Mouse (Mus musculus): ENCODE measurements around the gene Slc45a3. TPM values are rescaled to one million over a fixed set of nuclear protein-coding genes. Genes with fewer than 3 reads are reported as not detected.

The Slc45a3 gene
- total and polyA plus RNA-seq, 2 experiments from 2014 or later = 2.8 to 9.5 TPM

DNA sequence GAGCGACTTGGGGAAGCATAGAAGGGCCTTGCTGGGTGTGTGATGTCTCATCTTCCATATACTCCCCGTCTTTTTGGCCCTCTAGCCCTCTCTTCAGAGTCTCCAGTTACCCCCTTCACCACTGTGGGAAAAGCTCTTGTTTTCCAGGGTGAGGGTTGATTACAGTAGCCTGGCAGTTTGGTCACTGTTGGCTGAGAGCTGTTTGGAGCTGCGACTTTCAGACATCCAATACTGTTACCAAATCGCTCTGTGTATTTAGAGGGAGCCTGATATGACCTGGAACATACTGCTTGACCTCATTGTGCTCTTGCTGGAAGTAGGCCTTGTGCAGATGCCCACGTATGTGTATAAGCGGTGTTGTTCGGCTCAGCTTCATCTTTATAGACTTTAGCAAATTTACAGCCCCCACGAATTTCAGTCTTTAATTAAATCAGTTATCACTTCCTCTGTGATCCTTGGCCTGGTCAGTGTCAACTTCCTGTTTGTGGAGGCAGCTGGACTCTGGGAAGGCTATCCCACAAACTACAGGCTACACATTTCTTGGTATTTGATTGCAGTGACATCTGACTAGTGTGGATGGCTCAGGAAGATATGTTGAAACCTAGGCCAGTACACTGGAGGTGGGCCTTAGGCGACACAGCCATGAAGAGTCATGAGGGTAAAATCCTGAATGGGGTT, 27.5 kb downstream of the Slc45a3 start:
- Histone ChIP-seq H3K4me2 (ENCODE audit: low read depth, low read length) (no peak overlapping the region), H3K27me3 (ENCODE audit: control insufficient read depth, insufficient read depth, low read length) (no peaks in the 10 kb centered on the region), H3K4me1 (ENCODE audit: control insufficient read depth, insufficient read depth) (no peaks in the 10 kb centered on the region), H3K9me3 (replicated peaks; ENCODE audit: control insufficient read depth, low read length) (no peaks in the 10 kb centered on the region), H3K9ac (replicated peaks; ENCODE audit: low read depth, low read length) (no peak overlapping the region), H3K27ac (ENCODE audit: low read depth) (no peak overlapping the region), H3K4me3 (ENCODE audit: low read depth, low read length) (no peak overlapping the region), H3K36me3 (replicated peaks; ENCODE audit: control insufficient read depth, insufficient read depth, low read length) (no peaks in the 10 kb centered on the region)
- 73% methylated on average over 9 of the region's 9 CpGs for WGBS
- TF ChIP-seq EP300 (IDR thresholded peaks at IDR 0.05; ENCODE audit: low read depth) = no peak
- TF ChIP-seq CTCF (IDR thresholded peaks at IDR 0.05; ENCODE audit: low read depth) = no peak
- ATAC-seq (ENCODE audit: insufficient read depth, low read depth) (no peak), DNase-seq (ENCODE audit: low spot score) (no peak)

DNA sequence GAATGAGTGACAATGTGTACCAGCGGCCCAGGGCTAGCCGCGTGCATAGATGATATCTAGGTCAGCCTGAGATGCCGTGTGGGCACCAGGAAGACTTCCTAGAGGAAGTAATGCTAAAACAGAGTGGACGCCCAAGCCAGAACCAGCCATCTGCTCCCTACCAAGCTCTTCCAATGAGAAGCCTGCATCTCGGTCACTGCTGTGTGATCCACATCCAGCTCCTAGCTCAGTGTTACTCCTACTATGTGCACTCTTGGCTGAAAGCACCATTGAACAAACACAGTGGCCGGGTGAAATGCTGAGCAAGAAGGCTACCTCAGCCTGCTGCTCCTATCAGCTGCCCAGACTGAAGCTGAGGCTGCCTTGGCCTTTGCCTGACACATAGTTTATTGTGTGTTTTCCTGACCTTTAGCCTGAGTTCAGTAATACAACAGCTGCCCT, 29.8 kb downstream of the Slc45a3 start:
- TF ChIP-seq CTCF (IDR thresholded peaks at IDR 0.05; ENCODE audit: low read depth) (no peak), EP300 (IDR thresholded peaks at IDR 0.05; ENCODE audit: low read depth) (no peak)
- no peaks in the 10 kb centered on the region for H3K36me3 ChIP-seq (replicated peaks; ENCODE audit: control insufficient read depth, insufficient read depth, low read length)
- no peak overlapping the region for H3K27ac ChIP-seq (ENCODE audit: low read depth)
- no peak overlapping the region for H3K4me3 ChIP-seq (ENCODE audit: low read depth, low read length)
- WGBS = 74% methylated on average over 7 of the region's 7 CpGs
- H3K4me1 ChIP-seq (ENCODE audit: control insufficient read depth, insufficient read depth) = no peaks in the 10 kb centered on the region
- no peak overlapping the region for H3K4me2 ChIP-seq (ENCODE audit: low read depth, low read length)
- H3K9me3 ChIP-seq (replicated peaks; ENCODE audit: control insufficient read depth, low read length) = no peaks in the 10 kb centered on the region
- DNase-seq (ENCODE audit: low spot score) (no peak), ATAC-seq (ENCODE audit: insufficient read depth, low read depth) (no peak)
- no peak overlapping the region for H3K9ac ChIP-seq (replicated peaks; ENCODE audit: low read depth, low read length)
- H3K27me3 ChIP-seq (ENCODE audit: control insufficient read depth, insufficient read depth, low read length) = no peaks in the 10 kb centered on the region

DNA sequence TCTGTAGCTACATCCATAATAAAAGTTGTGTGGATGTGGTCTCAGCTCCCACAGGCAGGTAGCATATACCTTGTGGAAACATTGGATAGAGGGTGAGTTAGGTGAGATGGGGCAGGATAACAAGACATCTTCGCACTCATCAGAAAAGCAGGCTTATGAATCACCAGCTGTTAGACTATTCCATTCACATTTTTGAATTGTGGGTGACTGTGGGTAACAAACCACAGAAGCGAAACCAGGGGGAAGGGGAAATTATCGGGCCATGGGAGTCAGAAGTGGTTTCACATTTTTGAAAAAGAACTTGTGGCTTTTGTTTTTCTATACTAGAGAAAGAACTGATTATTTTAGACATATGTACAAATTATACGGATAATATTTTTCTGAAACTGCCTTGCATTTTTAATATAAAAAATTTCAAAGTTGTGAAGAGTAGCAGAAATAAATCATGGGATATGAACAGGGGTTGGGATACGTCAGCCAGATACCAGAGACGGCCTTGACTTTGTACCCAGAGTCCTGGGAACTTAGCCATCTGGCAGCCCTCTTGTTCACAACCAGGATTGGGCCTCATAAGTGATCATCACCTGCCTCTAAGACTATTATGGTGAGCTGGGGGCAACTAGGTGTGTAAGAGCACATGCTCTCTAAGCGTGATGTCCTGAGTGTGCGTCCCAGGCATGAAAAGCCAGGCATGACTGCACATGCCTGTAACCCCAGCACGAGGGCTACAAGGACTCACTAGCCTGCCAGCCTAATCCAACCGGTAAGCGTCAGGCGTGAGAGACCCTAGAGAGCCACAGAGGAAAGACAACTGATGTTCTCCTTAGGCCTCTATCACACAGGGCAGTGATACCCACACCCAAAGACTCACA, 30.6 kb downstream of the Slc45a3 start:
- H3K9me3 ChIP-seq (replicated peaks; ENCODE audit: control insufficient read depth, low read length) = no peaks in the 10 kb centered on the region
- no peaks in the 10 kb centered on the region for H3K4me1 ChIP-seq (ENCODE audit: control insufficient read depth, insufficient read depth)
- H3K27ac ChIP-seq (ENCODE audit: low read depth) = no peak overlapping the region
- no peaks in the 10 kb centered on the region for H3K36me3 ChIP-seq (replicated peaks; ENCODE audit: control insufficient read depth, insufficient read depth, low read length)
- 73% methylated on average over 12 of the region's 12 CpGs for WGBS
- no peak for DNase-seq (ENCODE audit: low spot score)
- ATAC-seq (ENCODE audit: insufficient read depth, low read depth) = no peak
- no peak overlapping the region for H3K4me3 ChIP-seq (ENCODE audit: low read depth, low read length)
- no peak overlapping the region for H3K9ac ChIP-seq (replicated peaks; ENCODE audit: low read depth, low read length)
- no peak for TF ChIP-seq EP300 (IDR thresholded peaks at IDR 0.05; ENCODE audit: low read depth)
- no peak for TF ChIP-seq CTCF (IDR thresholded peaks at IDR 0.05; ENCODE audit: low read depth)
- H3K27me3 ChIP-seq (ENCODE audit: control insufficient read depth, insufficient read depth, low read length) = no peaks in the 10 kb centered on the region
- H3K4me2 ChIP-seq (ENCODE audit: low read depth, low read length) = no peak overlapping the region

DNA sequence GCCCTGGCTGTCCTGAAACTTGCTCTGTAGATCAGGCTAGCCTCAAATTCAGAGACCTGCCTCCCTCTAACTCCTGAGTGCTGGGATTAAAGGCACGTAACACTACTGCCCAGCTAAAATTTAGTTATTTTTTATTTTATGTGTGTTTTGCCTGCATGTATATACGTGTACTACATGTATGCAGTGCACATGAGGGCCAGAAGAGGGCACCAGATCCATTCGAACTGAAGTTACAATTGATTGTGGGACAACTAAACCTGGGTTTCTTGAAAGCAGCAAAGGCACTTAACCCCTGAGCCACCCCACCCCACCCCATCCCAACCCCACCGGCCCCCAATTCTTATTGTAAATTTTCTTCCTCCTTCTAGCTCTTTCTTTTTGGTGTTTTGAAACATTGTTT, 32.3 kb downstream of the Slc45a3 start:
- no peaks in the 10 kb centered on the region for H3K9me3 ChIP-seq (replicated peaks; ENCODE audit: control insufficient read depth, low read length)
- WGBS = 35% methylated on average over 4 of the region's 4 CpGs
- H3K27me3 ChIP-seq (ENCODE audit: control insufficient read depth, insufficient read depth, low read length) = no peaks in the 10 kb centered on the region
- H3K9ac ChIP-seq (replicated peaks; ENCODE audit: low read depth, low read length) = no peak overlapping the region
- DNase-seq (ENCODE audit: low spot score) = no peak
- no peak overlapping the region for H3K27ac ChIP-seq (ENCODE audit: low read depth)
- no peak overlapping the region for H3K4me3 ChIP-seq (ENCODE audit: low read depth, low read length)
- no peak for TF ChIP-seq EP300 (IDR thresholded peaks at IDR 0.05; ENCODE audit: low read depth)
- TF ChIP-seq CTCF (IDR thresholded peaks at IDR 0.05; ENCODE audit: low read depth) = peak; percentile 69
- H3K4me1 ChIP-seq (ENCODE audit: control insufficient read depth, insufficient read depth) = no peaks in the 10 kb centered on the region
- no peak for ATAC-seq (ENCODE audit: insufficient read depth, low read depth)
- H3K36me3 ChIP-seq (replicated peaks; ENCODE audit: control insufficient read depth, insufficient read depth, low read length) = no peaks in the 10 kb centered on the region
- no peak overlapping the region for H3K4me2 ChIP-seq (ENCODE audit: low read depth, low read length)

DNA sequence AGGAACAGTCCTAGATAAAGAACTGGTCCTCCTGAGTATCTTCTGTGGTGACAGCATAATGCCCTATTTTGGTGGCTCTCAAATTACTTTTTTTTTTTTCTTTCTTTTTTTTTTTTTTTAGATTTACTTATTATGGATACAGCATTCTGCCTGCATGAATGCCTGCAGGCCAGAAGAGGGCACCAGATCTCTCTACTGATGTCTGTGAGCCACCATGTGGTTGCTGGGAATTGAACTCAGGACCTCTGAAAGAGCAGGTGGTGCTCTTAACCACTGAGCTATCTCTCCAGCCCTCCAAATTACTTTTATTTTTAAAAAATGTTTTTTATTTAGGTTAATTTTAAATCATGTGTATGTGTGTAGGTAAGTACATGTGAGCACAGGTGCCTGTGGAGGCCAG, 37.7 kb downstream of the Slc45a3 start:
- no peak overlapping the region for H3K4me2 ChIP-seq (ENCODE audit: low read depth, low read length)
- TF ChIP-seq EP300 (IDR thresholded peaks at IDR 0.05; ENCODE audit: low read depth) (no peak), CTCF (IDR thresholded peaks at IDR 0.05; ENCODE audit: low read depth) (peak; percentile 29)
- no peaks in the 10 kb centered on the region for H3K9me3 ChIP-seq (replicated peaks; ENCODE audit: control insufficient read depth, low read length)
- DNase-seq (ENCODE audit: low spot score) (no peak), ATAC-seq (ENCODE audit: insufficient read depth, low read depth) (no peak)
- H3K27ac ChIP-seq (ENCODE audit: low read depth) = no peak overlapping the region
- no peak overlapping the region for H3K4me3 ChIP-seq (ENCODE audit: low read depth, low read length)
- no peaks in the 10 kb centered on the region for H3K27me3 ChIP-seq (ENCODE audit: control insufficient read depth, insufficient read depth, low read length)
- no peaks in the 10 kb centered on the region for H3K4me1 ChIP-seq (ENCODE audit: control insufficient read depth, insufficient read depth)
- no peaks in the 10 kb centered on the region for H3K36me3 ChIP-seq (replicated peaks; ENCODE audit: control insufficient read depth, insufficient read depth, low read length)
- no peak overlapping the region for H3K9ac ChIP-seq (replicated peaks; ENCODE audit: low read depth, low read length)
